Mouse (Mus musculus) brain, embryonic 14.5 days (tissue): ENCODE results near the gene Hpse2. TPM values are rescaled to one million over a fixed set of nuclear protein-coding genes. Genes with fewer than 3 reads are reported as not detected.

Experiments used
- DNase-seq: peaks from one replicate; pipeline ENCODE4 v3.0.0-alpha.2; 2011; ENCODE audit warnings: low read depth
- CTCF ChIP-seq: fragments of 200-500 bp; IDR thresholded peaks from 2 replicates; pipeline ENCODE4 v1.5.1; 2012; ENCODE audit warnings: inconsistent platforms, mild to moderate bottlenecking, moderate library complexity, borderline replicate concordance; ENCODE audit not compliant: insufficient read depth, insufficient read length; ENCODE audit errors: extremely low read depth
- POLR2A ChIP-seq: fragments of 200-500 bp; IDR thresholded peaks from 2 replicates; pipeline ENCODE4 v1.6.1; 2012; ENCODE audit warnings: mild to moderate bottlenecking, inconsistent platforms, borderline replicate concordance; ENCODE audit not compliant: poor library complexity, insufficient read depth, insufficient read length, severe bottlenecking; ENCODE audit errors: extremely low read depth
- polyA plus RNA-seq: library from polyadenylated mRNA; depleted of rRNA; stranded (reverse); fragments of >200 nt; gene quantifications from 2 replicates; pipeline ENCODE4 v1.2.3, GENCODE M21; 2012

Hpse2 gene
- polyA plus RNA-seq, 1 experiment = 0.18 TPM

DNA sequence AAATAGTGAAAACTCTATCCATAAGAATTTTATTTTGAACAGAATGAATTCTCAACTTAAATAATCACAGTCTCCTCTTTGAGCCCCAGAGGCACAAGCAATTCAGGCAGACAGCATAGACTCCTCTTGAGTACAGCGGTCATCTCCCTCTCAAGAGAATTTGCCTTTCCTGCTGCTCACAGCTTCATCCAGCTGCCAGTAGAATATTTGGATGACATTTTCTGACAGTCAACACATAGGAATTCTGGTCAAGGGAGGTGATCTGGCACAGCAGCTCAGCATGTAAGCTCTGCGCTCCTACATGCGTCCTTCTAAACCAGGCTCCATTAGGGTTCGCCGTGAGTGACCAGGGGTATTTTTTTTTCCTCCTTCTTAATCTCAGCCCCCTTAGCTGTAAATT is 232.6 kb downstream of the Hpse2 start:
- TF ChIP-seq CTCF (no peak), POLR2A (no peak)
- DNase-seq = no peak

DNA sequence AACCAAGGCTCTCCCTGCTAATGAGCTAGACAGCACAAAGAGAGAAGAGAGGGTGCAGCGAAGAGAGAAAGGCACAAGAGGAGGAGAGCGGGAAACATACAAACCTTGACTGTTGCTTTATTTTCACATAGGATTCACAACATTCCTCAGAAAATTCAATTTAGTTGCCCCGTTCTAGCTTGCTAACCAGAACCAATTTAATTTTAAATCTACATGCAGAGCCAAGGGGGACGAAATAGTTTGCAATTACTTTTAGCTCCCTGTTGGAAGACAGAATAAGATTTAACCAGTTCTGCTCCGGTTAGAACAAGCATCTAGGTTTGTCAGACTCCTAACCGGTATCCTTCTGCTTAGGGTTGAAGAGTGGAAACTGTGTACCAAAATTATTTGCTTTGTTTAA is 240.3 kb downstream of the Hpse2 start:
- peak; percentile 4 for DNase-seq
- TF ChIP-seq CTCF (no peak), POLR2A (no peak)

DNA sequence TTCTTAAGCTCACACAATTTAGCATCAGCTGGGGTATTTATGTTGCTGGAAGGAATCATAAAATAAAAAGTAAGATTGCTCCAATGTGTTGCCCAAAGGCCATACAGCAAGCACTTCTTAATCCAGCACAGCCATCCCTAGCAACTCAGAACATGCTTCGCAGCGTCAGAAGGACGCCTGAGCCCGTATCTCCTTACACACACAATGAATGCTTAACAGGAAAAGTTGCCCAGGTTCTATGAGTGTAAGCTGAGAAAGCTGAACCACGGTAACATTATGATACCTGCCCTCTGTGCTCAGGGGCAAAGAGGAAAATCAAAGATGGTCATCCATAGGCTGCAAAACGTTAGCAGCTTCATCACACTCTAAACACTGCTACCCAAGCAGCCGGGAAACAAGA is 241.3 kb downstream of the Hpse2 start:
- DNase-seq = no peak
- TF ChIP-seq CTCF = no peak
- TF ChIP-seq POLR2A = no peak

DNA sequence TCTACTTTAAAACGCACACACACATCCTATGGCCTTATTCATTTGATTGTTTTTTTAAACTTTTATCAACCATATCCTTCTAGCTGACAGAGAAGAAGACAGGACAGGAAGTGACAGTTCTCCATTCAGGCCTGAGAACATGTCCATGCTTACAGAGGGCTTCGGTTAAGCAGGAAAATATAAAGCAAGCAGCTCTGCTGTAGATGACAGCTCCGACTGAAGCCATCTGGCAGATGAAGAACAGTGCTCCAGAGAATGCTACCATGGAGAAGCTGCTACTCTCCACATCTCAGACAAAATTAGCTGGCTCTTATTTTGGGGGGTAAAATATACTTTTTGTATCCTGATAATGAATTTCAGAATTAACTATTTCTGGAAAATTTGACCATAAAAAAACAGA is 246.5 kb downstream of the Hpse2 start:
- TF ChIP-seq POLR2A = no peak
- no peak for TF ChIP-seq CTCF
- DNase-seq = no peak

DNA sequence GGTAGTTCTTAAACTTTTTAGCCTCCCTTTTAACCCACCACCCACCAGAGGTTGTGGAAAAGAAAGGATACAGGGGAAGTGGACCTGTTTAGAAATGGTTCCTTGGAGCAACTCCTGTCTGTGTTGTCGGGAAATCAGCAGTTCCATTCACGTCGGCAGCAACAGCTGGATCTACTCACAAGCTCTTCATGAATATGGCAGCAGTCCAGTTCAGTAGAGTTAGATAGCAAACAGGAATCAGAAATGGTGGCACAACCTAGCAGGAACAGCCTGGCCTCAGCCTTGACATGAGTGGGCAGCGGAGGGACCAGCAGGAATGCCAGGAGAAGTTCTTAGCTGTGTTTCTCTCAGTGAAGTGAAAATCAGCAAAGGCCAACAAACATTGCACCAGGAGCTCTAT is 278.4 kb downstream of the Hpse2 start:
- DNase-seq = no peak

DNA sequence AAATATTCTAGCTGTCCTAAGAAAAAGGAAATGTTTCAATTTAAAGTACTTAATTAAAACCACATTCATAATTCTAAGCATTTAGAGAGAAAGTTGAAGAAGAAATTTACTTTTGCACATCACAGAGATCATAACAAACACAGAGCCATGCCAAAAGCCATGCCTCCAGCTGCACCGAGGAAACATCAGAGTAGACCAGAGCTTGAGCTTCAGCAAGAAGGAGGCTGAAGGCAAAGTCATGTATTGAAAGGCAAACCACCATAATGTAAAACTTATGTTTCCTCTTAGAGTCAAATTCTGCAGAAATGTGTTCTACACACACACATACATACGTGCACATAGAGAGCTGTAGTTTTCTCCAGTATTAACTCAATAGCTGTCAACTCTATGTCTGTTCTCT is 291.2 kb downstream of the Hpse2 start:
- DNase-seq = no peak
- no peak for TF ChIP-seq POLR2A
- TF ChIP-seq CTCF = no peak

More for the DNA sequence above, 278.4 kb downstream of the Hpse2 start:
- no peak for TF ChIP-seq CTCF
- no peak for TF ChIP-seq POLR2A

DNA sequence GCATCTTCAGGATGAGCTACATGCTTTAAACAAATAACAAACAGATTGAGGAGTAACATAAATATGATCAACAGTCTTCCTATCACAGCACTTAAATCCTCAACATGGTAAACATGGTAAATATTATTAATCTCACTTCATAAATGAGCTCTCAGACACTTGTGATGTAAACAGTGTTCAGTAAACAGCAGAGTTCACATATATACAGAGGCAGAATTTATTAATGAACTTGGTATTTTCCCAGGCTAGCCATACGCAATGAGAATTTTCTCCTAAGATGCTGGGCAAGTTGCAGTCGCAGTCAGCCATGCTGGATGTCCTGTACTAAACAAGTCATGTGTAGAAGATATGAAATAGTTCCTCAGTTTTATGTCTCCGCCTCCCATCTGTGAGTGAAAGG is 300.9 kb downstream of the Hpse2 start:
- TF ChIP-seq POLR2A (no peak), CTCF (no peak)
- DNase-seq = no peak

DNA sequence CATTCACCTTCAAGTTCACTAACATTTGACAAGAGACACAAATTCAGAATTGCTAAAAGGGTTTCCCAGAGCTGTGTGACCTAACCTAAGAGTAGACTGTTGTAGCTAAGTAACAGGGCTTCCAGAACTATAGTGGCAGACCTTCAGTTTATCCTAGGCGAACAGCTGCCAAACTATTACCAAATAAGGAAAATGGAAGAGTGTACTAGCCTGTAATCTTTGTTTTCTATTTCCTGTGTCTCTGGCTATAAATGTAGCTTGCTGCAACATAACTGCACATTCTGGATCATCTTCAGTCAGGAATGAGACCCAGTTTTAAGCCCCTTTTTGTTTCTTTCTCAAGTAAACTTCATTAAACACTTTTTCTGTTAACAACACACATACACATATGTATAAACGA is 324.0 kb downstream of the Hpse2 start:
- no peak for DNase-seq
- TF ChIP-seq POLR2A (no peak), CTCF (no peak)

DNA sequence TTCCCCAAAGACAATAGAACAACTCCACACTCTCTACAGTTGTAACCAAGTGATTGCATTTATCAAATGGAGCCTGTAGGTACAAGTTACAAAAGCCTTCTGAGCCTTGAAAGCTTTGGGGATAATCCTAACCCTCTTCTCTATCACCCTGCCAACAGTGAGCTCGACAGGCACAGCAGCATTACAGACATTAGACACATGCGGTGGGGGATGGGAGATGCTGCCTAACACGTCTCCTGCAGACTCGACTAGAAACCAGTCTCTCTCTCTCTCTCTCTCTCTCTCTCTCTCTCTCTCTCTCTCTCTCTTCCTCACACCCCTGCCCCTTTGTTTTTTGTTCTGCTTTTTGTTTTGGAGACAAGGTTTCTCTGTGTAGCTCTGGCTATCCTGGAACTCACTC is 343.6 kb downstream of the Hpse2 start:
- DNase-seq = peak; percentile 69
- no peak for TF ChIP-seq CTCF
- TF ChIP-seq POLR2A = no peak

DNA sequence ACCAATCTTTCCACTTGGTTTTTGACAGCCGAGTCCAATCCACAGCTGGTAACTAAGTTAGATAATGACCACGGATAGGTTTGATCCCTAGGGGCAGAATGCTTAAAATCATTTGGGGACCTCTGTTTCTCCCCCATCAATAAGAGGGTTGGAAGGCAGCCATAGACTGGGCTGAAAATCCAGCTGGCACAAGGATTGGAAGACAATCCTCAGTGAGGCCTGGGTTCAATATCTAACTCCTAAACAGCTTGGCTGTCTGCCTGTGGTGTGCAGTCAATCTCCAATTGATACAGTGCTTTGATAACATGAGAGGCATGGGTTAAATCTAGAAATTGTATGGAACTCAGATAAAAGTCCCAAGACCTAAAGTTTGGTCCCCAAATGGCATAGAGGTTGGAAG is 345.4 kb downstream of the Hpse2 start:
- peak; percentile 14 for DNase-seq
- TF ChIP-seq CTCF (no peak), POLR2A (no peak)

DNA sequence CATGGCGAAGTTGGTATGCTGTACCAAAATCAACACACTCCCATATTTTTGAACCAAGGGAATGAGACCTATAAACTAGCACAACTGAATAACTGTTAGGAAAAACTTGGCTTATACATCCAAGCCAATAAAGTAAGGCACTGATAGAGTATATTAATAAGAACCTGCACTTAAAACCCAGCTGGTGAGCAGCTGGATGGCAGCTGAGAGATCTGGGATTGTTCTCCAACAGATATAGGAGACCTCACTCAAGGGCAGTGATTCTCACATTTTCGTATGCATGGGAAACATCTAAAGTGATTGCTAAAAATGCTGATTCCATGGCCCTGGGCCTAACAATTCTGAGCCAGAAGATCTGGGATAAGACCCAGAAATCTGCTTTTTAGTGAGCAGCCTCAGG is 345.9 kb downstream of the Hpse2 start:
- no peak for DNase-seq
- no peak for TF ChIP-seq POLR2A
- TF ChIP-seq CTCF = no peak

DNA sequence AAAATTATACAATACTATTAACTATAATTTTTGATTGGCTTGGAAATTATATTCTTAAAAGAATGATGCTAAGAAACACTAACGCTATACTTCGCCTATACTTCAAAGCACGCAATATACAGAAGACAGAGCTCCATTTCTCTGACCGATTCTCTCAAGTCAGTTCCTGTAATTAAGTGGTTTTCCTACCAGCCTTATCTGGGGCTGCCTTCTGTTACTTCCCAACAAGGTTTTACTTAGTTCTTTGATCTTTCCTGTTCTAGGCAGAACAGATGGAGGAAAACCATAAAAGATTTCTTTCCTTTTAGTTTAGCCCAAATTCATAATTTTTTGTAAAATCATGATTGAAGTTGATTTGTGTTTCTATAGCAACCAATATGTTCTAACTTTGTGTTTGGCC is 351.8 kb downstream of the Hpse2 start:
- DNase-seq = no peak
- TF ChIP-seq POLR2A = no peak
- no peak for TF ChIP-seq CTCF

DNA sequence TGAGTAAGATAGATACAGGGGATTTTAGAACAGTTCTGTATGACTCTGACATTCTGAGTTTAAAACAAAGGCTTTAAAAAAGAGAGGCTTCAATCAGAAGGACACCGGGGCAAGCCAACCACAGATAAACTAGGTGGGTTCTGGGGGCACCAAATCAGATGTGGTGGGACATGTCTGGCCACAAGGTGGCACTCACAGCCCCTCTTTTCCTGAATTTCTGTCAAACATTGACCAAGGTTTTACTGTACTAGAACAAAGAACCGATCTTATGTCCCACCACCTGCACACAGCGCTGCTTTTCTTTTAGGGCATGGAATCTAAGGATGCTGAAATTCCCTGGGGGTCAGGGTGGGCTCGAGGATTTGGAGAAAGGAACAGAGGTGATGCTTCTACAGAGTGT is 360.9 kb downstream of the Hpse2 start:
- peak; percentile 71 for DNase-seq
- TF ChIP-seq CTCF (peak; percentile 69; the same call in 1 of the 2 replicates), POLR2A (no peak)

DNA sequence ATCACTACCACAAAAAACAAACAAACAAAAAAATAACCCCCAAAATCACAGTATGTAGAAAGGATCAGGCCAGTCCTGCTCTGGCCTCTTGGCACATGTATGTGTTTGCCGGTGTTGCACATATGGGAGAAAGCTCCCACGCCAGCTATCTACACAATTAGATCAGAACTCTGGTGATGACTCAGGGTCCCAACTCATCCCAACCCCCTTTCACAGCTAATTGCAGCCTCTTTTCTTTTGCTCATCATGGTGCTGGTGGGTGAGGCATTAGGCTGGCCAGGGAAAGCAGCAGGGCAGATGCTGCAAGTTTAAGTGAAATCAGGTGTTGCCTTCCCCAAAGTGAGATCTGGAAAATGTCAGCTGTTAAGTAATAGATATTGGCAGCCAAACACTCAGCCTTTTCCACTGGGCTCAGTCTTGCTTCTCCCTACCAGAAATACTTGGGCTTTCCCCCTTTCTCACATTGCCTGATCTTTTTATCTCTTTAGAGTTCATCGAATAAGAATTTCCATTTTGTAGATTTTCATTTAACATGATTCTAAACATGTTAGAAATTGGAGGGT is 365.5 kb downstream of the Hpse2 start:
- TF ChIP-seq POLR2A (no peak), CTCF (no peak)
- DNase-seq = no peak
